Mouse (Mus musculus): ENCODE results near the gene Zfp235.
A peak's percentile ranks its signal among the peaks of the same experiment; 100 is the strongest.

The Zfp235 gene

DNA sequence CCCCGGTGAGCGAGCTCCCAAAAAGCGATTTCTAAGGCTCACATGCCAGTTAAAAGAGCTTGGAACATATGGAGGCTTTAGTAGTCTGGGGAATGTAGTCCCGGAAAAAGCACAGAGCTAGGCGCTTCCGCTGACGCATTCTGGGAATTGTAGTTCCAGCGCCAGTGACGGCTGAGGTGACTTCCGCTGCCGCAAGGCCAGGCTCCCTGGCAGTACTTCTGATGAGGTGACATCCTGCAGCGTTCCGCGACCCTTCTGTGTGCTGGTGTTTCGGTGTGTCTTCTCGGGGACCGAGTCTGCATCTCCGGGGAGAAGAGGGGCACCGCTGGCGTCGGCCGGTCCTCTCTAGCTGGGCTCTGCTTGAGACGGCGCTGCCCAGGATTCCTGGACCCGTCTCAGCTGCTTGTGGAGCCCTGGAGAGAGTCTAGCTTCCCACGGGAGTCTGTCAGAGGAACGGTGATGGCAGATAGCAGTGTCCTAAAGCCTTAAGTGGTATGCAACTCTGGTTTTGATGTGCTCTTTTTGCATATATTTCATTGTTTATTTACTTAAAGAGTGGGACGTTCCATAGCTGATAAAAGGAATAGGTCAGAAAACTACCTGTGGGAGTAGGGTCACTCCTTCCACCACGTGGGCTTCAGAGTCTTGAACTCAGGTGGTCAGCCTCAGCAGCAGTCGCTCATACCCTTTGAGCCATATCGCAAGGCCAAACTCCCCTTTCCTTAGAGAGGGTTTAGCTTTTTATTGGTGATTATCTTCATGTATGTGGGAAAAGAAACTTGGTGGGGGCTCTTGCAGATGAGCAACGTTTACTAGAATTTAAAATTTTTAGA is at the start of gene Zfp235:
Gene Zfp235, plus strand, starts transcription at position 174 of the 833 bp plus-strand sequence.
- DNase-seq = peak; percentile 84 to 87

DNA sequence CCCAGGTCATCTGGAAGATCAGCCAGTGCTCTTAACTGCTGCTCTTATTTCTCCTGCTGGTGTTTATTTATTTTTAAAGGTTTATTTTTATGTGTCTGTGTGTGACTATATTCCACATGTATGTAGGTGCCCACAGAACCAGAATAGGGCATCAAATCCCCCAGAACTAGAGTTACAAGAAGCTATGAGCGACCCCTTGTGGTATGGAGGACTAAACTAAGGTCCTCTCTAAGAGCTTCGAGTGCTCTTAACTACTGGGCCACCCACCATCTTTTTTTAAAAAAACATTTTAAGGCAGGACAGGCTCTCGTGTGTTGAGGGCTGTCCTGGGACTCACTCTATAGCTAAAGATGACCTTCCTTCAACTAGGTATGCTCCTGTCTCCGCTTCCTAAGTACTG is 47.1 kb upstream of the Zfp235 start:
- DNase-seq = no peak

DNA sequence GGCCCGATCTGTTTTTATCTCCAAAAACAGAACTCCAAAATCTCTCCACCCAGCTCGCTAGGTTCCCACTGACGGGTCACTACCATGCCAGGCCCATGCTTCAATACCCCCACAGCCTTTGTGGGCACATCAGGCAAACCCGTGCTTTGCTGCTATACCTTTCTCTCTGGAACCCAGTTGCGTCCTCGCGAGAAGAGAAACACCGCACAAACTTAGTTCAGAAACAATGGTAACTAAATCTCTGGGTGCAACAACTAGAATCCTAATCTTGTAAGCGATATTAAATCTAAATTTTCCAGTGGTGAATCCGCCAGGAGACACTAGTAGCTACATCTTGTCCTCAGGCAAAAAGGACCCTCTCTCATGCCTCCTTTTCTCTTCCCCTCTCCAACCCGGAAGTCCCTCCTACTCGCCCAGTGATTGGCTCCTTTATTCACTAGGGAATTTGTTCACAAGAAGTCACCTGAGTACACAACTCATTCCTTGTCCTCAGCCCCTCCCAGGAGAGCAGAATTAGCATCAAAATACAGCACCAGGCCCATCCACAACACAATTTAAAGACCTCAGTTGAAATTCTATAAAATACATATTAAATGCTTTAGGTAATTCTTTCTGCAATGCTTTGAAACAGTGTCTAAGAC is 46.4 kb upstream of the Zfp235 start:
- no peak for DNase-seq

DNA sequence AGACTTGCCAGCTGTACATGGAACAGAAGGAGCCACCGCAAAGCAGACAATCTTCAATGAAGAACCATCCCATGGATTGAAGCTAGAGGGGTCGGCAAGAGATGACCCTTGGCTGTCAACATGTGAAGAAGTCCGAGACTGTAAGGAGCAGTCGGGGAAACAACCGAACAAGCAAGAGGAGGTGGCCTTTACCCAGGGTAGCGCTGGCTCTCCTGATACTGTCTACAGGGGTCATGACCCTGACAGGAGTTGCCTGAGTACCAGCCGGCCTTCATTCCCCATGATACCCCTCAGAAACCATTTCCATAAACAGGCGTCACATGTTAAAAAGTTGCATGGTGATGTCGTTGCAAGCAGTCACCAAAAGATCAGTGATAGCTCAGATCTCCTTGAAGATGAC is 29.6 kb upstream of the Zfp235 start:
- no peak for DNase-seq

DNA sequence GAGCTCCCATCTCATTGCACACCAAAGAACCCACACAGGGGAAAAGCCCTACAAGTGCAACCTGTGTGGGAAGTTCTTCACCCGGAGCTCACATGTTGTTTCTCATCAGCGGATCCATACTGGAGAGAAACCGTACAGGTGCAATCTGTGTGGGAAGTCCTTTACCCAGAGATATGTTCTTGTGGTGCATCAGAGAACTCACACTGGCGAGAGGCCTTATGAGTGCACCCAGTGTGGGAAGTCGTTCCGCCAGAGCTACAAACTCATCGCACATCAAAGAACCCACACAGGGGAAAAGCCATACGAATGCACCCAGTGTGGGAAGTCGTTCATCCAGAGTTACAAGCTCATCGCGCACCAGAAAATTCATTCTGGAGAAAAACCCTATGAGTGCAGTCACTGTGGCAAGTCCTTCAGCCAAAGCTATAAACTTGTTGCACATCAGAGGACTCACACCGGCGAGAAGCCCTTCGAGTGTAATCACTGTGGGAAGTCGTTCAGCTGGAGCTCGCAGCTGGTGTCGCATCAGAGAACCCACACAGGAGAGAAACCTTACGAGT is 28.7 kb upstream of the Zfp235 start:
- no peak for DNase-seq

DNA sequence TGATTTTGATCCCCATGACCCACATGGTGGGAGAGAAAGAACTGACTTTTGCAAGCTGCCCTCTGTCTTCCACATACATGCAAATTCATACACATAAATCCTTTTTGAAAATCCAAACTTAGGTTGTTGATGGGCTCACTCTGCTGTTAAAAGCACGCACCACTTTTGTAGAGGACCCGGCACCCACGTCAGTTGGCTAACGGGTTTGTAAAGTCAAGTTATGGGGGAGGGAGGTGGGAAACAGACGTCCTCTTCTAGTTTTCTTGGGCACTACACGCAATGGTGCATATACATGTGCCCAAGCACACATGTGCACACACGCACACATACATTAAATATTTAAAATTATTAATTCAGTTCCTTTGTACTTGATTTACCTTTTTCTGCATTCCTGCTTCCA is 23.1 kb upstream of the Zfp235 start:
- DNase-seq = no peak

DNA sequence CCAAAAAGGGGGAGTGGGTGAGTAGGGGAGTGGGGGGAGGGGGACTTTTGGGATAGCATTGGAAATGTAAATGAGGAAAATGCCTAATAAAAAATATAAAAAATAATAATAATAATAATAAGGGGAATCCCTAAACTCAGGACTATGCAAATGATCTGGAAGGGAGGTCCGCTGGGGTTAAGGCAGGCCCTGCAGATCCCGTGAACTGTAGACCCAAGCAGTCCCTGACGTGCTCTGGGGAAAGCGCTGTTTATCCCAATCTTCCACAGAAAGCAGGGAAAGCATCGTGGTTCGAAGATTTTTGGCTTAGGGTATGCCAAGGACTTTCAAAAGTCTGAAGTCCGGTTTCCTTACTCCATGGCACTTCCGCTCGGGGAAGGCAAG is 22.2 kb upstream of the Zfp235 start:
- DNase-seq = no peak

DNA sequence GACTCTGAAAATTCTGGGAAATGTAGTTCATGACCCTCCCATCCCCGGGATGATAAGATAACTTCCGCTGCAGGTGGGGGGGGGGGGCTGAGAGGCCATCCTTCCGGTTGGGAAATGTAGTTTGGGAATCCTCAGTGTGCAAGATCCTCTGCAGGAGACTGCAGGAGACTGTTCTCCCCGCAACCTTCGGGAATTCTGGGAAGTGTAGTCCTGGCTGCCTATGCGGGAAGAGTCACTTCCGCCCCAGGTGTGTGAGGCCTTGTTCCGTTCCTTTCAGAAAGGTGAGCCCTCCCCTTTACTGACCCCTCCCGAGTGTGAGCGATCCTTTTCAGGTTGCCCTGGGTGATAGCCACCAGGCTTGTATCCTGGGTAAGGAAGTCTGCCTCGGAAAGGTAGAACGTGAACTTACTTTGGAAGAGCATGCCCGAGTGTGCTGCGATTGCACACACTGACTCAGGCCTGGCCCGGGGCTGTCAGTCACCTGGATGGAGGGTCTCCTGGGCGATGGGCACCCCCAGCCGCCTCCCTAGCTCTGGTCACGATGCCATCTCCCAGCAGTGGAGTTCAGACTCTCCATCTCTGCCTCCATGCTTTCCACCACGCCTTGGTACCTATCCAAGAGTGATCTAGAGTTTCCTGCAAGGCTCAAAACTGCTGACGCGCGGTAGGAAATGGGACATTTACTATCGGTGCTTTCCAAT is 21.7 kb upstream of the Zfp235 start, which contains the start of gene Zfp112:
Gene Zfp112, plus strand, starts transcription at position 159 of the 701 bp plus-strand sequence.
- DNase-seq = peak; percentile 86 to 92

DNA sequence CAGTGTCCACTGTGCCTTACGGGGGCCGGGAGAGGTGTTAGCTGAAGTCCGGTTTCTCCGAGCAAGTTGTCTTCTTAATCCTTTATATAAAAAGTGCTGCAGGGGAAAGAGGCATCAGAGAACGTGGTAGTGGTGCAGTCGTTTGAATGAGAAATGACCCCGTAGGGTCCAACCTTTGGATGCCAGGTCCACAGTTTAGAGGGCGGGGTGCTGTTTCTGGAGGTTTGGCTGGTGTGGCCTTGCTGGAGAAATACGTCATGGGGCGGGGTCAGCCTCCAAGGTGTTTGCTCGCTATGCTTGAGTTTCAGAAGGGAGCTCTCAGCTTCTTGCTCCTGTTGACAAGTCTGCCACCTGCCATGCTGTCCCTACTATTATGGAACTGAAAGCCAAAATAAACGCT is 21.0 kb upstream of the Zfp235 start:
- peak; percentile 84 for DNase-seq

DNA sequence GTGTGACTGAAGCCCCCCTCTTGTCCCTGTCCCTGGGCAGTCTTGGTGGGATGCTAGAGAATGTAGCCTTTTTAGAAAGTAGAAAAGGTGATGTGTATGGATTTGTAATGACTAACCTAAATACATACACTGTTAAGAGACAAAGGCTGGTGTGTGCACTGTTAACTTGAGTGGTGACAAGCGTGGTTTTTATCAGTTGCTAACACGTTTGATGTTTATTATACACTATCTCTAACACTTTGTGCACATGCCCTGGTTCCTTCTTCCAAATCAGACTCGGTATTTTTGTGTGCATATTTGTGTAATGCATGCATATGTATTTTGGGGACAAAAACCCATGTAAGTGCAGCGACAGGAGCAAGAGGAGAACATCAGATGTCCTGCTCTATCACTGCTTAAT is 17.3 kb upstream of the Zfp235 start:
- no peak for DNase-seq

DNA sequence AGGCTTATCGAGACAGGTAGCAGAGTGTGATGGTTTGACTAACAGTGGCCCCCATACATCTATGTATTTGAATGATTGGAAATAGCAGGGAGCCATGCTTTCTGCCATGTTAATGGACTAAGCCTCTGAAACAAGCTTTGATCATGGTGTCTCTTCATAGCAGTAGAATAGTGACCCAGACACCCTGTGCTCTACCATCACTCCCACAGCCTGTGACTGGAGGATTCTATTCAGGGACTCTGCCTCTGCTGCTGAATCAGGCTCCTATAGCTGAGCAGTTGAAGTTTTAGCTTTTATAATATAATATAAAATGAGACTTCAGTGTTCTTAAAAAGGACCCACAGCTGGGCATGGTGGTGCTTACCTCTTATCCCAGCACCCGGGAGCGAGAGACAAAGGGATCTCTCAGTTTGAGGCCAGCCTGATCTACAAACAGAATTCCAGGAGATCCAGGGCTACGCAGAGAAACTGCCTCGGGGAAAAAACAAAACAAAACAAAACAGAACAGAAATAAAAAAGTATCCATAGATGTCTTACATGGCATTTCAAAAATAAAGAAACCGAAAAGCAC is 459 bp upstream of the Zfp235 start:
- no peak for DNase-seq

DNA sequence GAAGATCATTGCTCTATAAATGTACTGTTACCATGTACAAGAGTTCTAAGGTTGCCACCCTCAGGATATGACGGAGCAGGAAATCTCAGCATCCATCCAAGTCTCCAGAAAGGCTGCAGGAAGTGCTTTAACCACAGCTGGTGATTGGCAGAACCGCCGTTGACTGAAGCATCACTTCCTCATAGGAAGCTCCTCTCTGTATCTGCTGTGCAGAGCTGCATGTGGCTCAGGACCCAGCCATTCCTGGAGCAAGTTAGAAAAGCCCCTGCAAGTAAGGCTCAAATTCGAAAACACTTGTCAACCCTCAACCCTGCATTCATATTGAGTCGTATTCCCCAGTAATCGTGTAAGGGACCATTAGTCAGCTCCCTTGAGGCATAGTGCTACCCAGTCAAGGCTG is 8.6 kb downstream of the Zfp235 start:
- no peak for DNase-seq

DNA sequence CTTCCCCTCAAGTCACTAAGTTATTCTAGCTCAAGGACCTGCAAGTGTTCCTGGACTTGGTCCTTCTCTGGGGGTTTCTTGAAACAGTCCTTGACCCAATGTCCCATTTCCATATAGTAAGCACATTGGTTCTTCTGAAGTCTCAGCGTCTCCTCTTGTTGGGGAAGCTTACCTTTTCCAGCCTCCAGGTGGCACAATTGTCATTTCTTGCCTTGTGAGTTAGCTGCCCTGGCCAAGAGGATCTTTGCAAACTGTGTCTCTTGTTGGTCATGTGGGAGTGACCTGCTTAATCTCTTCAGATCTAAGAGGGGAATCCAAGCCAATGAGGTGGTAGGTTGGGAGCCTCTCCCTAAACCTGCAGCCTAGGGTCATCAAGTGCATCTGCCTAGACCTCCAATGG is 19.3 kb downstream of the Zfp235 start:
- peak; percentile 17 to 55 for DNase-seq

DNA sequence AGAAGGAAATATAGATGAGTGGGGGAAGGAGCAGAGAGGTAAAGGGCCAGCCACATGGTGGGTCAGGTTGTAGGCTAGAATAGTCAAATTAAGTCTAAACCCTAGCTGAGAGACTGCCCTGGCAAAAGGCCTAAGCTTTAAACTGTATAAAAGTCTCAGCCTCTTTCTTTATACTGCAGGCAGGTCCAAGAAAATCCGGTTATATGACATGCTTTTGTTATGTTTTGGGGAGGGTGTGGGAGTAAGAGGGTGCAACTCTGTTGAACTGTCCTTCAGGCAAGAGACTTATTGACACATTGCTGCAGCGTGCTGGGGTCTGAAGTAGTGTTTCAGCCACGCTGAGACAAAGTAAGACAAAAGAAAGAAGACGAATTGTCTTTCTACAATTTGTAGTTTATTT is 38.2 kb downstream of the Zfp235 start:
- DNase-seq = no peak

DNA sequence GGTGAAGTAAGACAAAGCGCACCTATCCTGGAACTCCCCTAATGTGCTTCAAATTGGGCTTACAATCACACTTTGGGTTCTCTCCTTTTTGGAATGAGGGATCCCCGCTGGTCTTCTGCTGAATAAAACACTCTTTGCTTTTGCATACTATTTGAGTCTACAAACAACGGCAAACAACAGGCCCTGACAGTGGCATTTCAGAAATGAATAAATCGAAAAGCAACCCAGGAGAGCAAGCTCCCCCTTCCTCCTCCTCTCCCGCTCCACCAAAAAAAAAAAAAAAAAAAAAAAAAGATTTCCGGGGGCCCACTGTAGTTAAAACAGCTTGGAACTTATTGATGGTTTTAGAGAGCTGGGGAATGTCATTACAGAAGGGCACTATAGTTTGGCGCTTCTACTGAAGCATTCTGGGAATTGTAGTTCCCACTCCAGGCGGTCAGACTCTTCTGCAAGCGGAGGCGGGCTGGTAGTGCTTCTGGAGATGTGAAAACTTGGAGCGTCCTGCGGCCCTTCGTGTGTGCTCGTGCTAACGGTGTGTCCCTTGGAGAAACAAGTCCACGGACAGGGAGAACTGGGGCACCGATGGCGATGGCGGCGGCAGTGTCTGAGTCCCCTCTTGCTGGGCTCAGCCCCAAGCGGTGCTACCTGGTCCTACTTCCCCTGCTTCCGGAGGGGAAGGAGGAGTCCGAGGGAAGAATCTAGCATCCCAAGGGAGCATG is 40.8 kb downstream of the Zfp235 start, which contains the start of gene Zfp114:
Gene Zfp114, plus strand, starts transcription at position 443 of the 719 bp plus-strand sequence.
- peak; percentile 31 to 36 for DNase-seq

DNA sequence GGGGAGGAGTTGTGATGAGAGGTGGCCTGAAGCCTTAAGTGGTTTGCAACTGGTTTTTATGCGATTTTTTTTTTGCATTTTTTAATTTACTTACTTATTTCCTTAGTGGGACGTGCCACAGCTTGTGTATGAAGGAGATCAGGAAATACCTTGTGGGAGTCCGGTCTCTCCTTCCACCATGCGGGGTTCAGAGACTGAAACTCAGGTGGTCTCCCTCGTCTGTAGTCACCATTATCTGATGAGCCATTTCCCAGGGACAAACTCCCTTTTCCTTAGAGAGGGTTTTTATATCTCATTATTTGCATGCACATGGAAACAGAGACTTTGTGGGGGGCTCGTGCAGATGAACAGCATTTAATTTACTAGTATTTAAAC is 41.4 kb downstream of the Zfp235 start:
- DNase-seq = no peak

DNA sequence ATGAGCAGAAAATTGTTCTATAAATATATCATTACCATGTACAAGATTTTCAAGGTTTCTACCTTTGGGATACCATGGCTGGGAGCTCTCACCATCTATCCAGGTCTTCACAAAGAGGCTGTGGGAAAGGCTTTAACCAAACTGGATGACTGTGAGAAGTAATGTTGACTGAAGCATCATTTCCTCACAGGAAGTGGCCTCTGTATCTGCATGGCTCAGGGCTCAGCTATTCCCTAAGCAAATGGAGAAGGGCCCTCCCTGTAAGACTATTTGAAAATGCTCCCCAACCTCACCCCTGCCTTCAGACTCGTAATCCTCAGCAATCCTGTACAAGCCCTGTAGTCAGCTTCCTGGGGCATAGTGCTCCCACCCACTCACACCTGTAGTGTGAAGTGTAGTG is 53.6 kb downstream of the Zfp235 start:
- DNase-seq = no peak

DNA sequence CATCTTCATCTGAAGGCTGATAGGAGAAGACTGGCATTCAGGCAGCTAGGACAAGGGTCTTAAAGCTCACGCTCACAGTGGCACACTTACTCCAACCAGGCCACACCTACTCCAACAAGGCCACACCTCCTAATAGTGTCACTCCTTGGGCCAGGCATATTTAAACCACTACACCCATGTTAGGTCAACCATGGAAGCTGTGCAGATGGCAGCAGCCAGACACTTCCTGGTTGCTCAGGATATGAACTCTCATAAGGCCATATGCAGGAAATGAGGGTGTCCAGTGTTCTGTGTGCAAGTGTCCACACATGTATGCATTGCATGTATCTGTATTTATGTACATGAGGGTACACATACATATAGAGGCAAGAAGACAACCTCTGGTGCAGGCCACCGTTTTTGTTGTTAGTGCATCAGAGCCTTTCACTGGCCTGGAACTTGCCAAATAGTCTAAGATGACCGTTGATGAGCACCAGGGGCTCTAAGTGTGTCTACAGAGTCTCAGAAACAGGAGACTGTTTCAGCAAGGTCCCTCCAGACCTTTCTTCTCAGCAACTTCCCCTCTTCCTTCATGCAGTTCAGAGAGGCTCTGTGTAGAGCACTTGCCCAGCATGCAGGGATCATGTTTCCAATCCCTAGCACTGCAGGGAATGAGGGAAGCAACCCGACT is 55.1 kb downstream of the Zfp235 start:
- no peak for DNase-seq

DNA sequence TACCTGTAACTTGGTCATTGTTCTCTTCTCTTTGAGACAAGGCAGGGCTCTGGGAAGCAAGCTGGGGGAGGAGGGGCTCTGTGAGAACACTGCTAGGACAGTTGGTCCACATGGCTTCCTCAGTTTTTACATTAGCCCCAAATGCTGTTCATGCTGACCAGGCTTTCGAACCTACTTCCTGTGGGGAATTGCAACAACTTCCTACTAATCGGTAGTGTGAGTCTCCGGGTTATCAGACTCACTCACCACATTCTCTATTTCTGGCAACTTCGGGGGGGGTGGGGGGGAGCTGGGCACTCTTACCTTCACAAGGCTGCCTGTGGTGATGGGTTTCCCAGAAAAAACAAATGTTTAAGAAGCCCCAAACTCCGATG is 55.6 kb downstream of the Zfp235 start:
- DNase-seq = no peak

DNA sequence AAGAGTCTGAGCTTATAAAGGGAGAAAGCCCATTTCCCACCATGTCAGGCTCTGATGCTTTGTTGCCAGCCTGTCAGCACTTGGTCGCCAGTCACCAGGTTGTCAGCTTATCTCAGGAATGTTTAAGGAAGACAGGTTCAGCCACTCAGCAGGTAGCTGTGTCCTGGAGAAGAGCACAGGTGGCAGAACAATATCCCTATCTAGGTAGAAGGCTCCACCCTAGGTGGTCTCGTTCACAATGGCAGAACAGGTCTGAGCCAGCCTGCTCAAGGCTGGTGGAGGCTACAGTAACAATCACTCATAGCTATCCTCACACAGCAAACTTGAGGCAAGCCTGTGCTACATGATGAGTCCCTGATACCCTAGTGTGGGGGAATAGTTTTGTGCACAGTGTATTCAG is 57.4 kb downstream of the Zfp235 start:
- no peak for DNase-seq

Measured in kidney, adult 8-10 months (tissue).